Mouse (Mus musculus): ENCODE measurements at regions not wholly inside any gene's neighbourhood (a gene's known extent, or its start where the extent isn't known, plus 50 kb on each side); places are given as distances from the start of the nearest gene placed in this dataset.

- TF ChIP-seq GATA1 (IDR thresholded peaks at IDR 0.05; ENCODE audit: borderline replicate concordance, low read length), result no peak
- no peak for TF ChIP-seq FLI1 (IDR thresholded peaks at IDR 0.05; ENCODE audit: low read length)
Measured at GRCm38 (mm10) chr7:70846076-70846475, 479.5 kb upstream of the Nr2f2 start.

All from megakaryocyte, embryonic 14.5 days (primary cell).